Mouse (Mus musculus): Measurements from ENCODE around the gene Polr3gl. TPM values are rescaled to one million over a fixed set of nuclear protein-coding genes. Genes with fewer than 3 reads are reported as not detected.
A peak's percentile ranks its signal among the peaks of the same experiment; 100 is the strongest.

Polr3gl gene
- polyA plus RNA-seq, 1 experiment from 2014 or later = 36.4 TPM

GRCm38 (mm10) chr3:96599411-96599810 lies 5.4 kb upstream of the Polr3gl start:
- Histone ChIP-seq H3K4me2 (ENCODE audit: low read depth, low read length) (no peak overlapping the region), H3K4me3 (ENCODE audit: low read length) (no peak overlapping the region), H3K4me1 (ENCODE audit: control insufficient read depth, insufficient read depth, low read length) (peaks cover 48% of the 10 kb centered on the region), H3K9me3 (replicated peaks; ENCODE audit: control insufficient read depth, low read length) (no peaks in the 10 kb centered on the region), H3K27me3 (ENCODE audit: control insufficient read depth, insufficient read depth, low read length) (peaks cover 2% of the 10 kb centered on the region; the same call in 1 of the 2 replicates), H3K9ac (ENCODE audit: low read length) (no peak overlapping the region), H3K36me3 (ENCODE audit: control insufficient read depth, insufficient read depth) (peaks cover 5% of the 10 kb centered on the region), H3K27ac (ENCODE audit: low read length) (no peak overlapping the region)
- no peak for ATAC-seq (replicated peaks; ENCODE audit: extremely low read depth, insufficient read depth, low FRiP score)
- 80% methylated on average over 3 of the region's 3 CpGs for WGBS

- Histone ChIP-seq H3K36me3 (ENCODE audit: control insufficient read depth, insufficient read depth) (peaks cover 4% of the 10 kb centered on the region), H3K27me3 (ENCODE audit: control insufficient read depth, insufficient read depth, low read length) (peaks cover 2% of the 10 kb centered on the region; the same call in 1 of the 2 replicates), H3K4me3 (ENCODE audit: low read length) (no peak overlapping the region), H3K4me2 (ENCODE audit: low read depth, low read length) (peak overlapping the region; percentile 85), H3K9me3 (replicated peaks; ENCODE audit: control insufficient read depth, low read length) (no peaks in the 10 kb centered on the region), H3K27ac (ENCODE audit: low read length) (0 out of 2 replicates have a peak overlapping the region, but pooled peaks have one; percentile 22), H3K4me1 (ENCODE audit: control insufficient read depth, insufficient read depth, low read length) (peaks cover 46% of the 10 kb centered on the region), H3K9ac (ENCODE audit: low read length) (peak overlapping the region; percentile 81; the same call in 1 of the 2 replicates)
- 70% methylated on average over 8 of the region's 8 CpGs for WGBS
- ATAC-seq (replicated peaks; ENCODE audit: extremely low read depth, insufficient read depth, low FRiP score) = no peak
Measured at GRCm38 (mm10) chr3:96599069-96599393, 5.0 kb upstream of the Polr3gl start.

GRCm38 (mm10) chr3:96598156-96599068 lies 4.4 kb upstream of the Polr3gl start:
- no peak for ATAC-seq (replicated peaks; ENCODE audit: extremely low read depth, insufficient read depth, low FRiP score)
- H3K4me1 ChIP-seq (ENCODE audit: control insufficient read depth, insufficient read depth, low read length) = peaks cover 41% of the 10 kb centered on the region
- peak overlapping the region; percentile 85 for H3K4me2 ChIP-seq (ENCODE audit: low read depth, low read length)

GRCm38 (mm10) chr3:96597435-96597891 lies 3.5 kb upstream of the Polr3gl start:
- H3K27ac ChIP-seq (ENCODE audit: low read length) = peak overlapping the region; percentile 61
- H3K9ac ChIP-seq (ENCODE audit: low read length) = peak overlapping the region; percentile 81
- under 1% methylated on average over 40 of the region's 40 CpGs for WGBS
- H3K4me3 ChIP-seq (ENCODE audit: low read length) = peak overlapping the region; percentile 69
- H3K27me3 ChIP-seq (ENCODE audit: control insufficient read depth, insufficient read depth, low read length) = peaks cover 2% of the 10 kb centered on the region; the same call in 1 of the 2 replicates
- H3K4me2 ChIP-seq (ENCODE audit: low read depth, low read length) = peak overlapping the region; percentile 85
- H3K4me1 ChIP-seq (ENCODE audit: control insufficient read depth, insufficient read depth, low read length) = peaks cover 40% of the 10 kb centered on the region
- no peaks in the 10 kb centered on the region for H3K9me3 ChIP-seq (replicated peaks; ENCODE audit: control insufficient read depth, low read length)
- H3K36me3 ChIP-seq (ENCODE audit: control insufficient read depth, insufficient read depth) = no peaks in the 10 kb centered on the region
- ATAC-seq (replicated peaks; ENCODE audit: extremely low read depth, insufficient read depth, low FRiP score) = no peak

More at GRCm38 (mm10) chr3:96598156-96599068, 4.4 kb upstream of the Polr3gl start:
- H3K36me3 ChIP-seq (ENCODE audit: control insufficient read depth, insufficient read depth) = no peaks in the 10 kb centered on the region
- H3K27ac ChIP-seq (ENCODE audit: low read length) = peak overlapping the region; percentile 61
- peak overlapping the region; percentile 81 for H3K9ac ChIP-seq (ENCODE audit: low read length)
- H3K27me3 ChIP-seq (ENCODE audit: control insufficient read depth, insufficient read depth, low read length) = peaks cover 2% of the 10 kb centered on the region; the same call in 1 of the 2 replicates
- 6% methylated on average over 54 of the region's 54 CpGs for WGBS
- peak overlapping the region; percentile 69 for H3K4me3 ChIP-seq (ENCODE audit: low read length)
- H3K9me3 ChIP-seq (replicated peaks; ENCODE audit: control insufficient read depth, low read length) = no peaks in the 10 kb centered on the region

GRCm38 (mm10) chr3:96596855-96597254 lies 2.9 kb upstream of the Polr3gl start:
- H3K27ac ChIP-seq (ENCODE audit: low read length) = peak overlapping the region; percentile 61
- peaks cover 34% of the 10 kb centered on the region for H3K4me1 ChIP-seq (ENCODE audit: control insufficient read depth, insufficient read depth, low read length)
- H3K36me3 ChIP-seq (ENCODE audit: control insufficient read depth, insufficient read depth) = no peaks in the 10 kb centered on the region
- H3K4me2 ChIP-seq (ENCODE audit: low read depth, low read length) = peak overlapping the region; percentile 85
- H3K27me3 ChIP-seq (ENCODE audit: control insufficient read depth, insufficient read depth, low read length) = peaks cover 2% of the 10 kb centered on the region; the same call in 1 of the 2 replicates
- 1% methylated on average over 9 of the region's 12 CpGs for WGBS
- H3K4me3 ChIP-seq (ENCODE audit: low read length) = peak overlapping the region; percentile 69
- H3K9ac ChIP-seq (ENCODE audit: low read length) = peak overlapping the region; percentile 81
- no peaks in the 10 kb centered on the region for H3K9me3 ChIP-seq (replicated peaks; ENCODE audit: control insufficient read depth, low read length)
- ATAC-seq (replicated peaks; ENCODE audit: extremely low read depth, insufficient read depth, low FRiP score) = no peak

GRCm38 (mm10) chr3:96596228-96596707 lies 2.3 kb upstream of the Polr3gl start, which contains the start of gene Ankrd34a:
Gene Ankrd34a, plus strand, starts transcription at chr3:96596636.
- peaks cover 34% of the 10 kb centered on the region for H3K4me1 ChIP-seq (ENCODE audit: control insufficient read depth, insufficient read depth, low read length)
- no peaks in the 10 kb centered on the region for H3K9me3 ChIP-seq (replicated peaks; ENCODE audit: control insufficient read depth, low read length)
- WGBS = 1% methylated on average over 20 of the region's 23 CpGs
- peak within 1 kb of the TSS; percentile 81 for H3K9ac ChIP-seq (ENCODE audit: low read length)
- peaks cover 2% of the 10 kb centered on the region; the same call in 1 of the 2 replicates for H3K27me3 ChIP-seq (ENCODE audit: control insufficient read depth, insufficient read depth, low read length)
- ATAC-seq (replicated peaks; ENCODE audit: extremely low read depth, insufficient read depth, low FRiP score) = peak; percentile 11; the same call in 1 of the 2 replicates
- no peaks in the 10 kb centered on the region for H3K36me3 ChIP-seq (ENCODE audit: control insufficient read depth, insufficient read depth)
- H3K4me2 ChIP-seq (ENCODE audit: low read depth, low read length) = peak within 1 kb of the TSS; percentile 85
- H3K27ac ChIP-seq (ENCODE audit: low read length) = peak within 1 kb of the TSS; percentile 82
- peak within 1 kb of the TSS; percentile 69 for H3K4me3 ChIP-seq (ENCODE audit: low read length)

GRCm38 (mm10) chr3:96595661-96596060 lies 1.7 kb upstream of the Polr3gl start:
- peaks cover 34% of the 10 kb centered on the region for H3K4me1 ChIP-seq (ENCODE audit: control insufficient read depth, insufficient read depth, low read length)
- peaks cover 2% of the 10 kb centered on the region; the same call in 1 of the 2 replicates for H3K27me3 ChIP-seq (ENCODE audit: control insufficient read depth, insufficient read depth, low read length)
- H3K4me2 ChIP-seq (ENCODE audit: low read depth, low read length) = peak overlapping the region; percentile 85
- ATAC-seq (replicated peaks; ENCODE audit: extremely low read depth, insufficient read depth, low FRiP score) = no peak
- peak overlapping the region; percentile 69 for H3K4me3 ChIP-seq (ENCODE audit: low read length)
- 31% methylated on average over 6 of the region's 6 CpGs for WGBS
- peak overlapping the region; percentile 82 for H3K27ac ChIP-seq (ENCODE audit: low read length)
- H3K9ac ChIP-seq (ENCODE audit: low read length) = peak overlapping the region; percentile 81
- H3K9me3 ChIP-seq (replicated peaks; ENCODE audit: control insufficient read depth, low read length) = no peaks in the 10 kb centered on the region
- H3K36me3 ChIP-seq (ENCODE audit: control insufficient read depth, insufficient read depth) = no peaks in the 10 kb centered on the region

- Histone ChIP-seq H3K36me3 (ENCODE audit: control insufficient read depth, insufficient read depth) (no peaks in the 10 kb centered on the region), H3K9ac (ENCODE audit: low read length) (no peak overlapping the region), H3K4me2 (ENCODE audit: low read depth, low read length) (no peak overlapping the region), H3K27me3 (ENCODE audit: control insufficient read depth, insufficient read depth, low read length) (peaks cover 2% of the 10 kb centered on the region; the same call in 1 of the 2 replicates), H3K4me1 (ENCODE audit: control insufficient read depth, insufficient read depth, low read length) (peaks cover 28% of the 10 kb centered on the region), H3K9me3 (replicated peaks; ENCODE audit: control insufficient read depth, low read length) (no peaks in the 10 kb centered on the region), H3K4me3 (ENCODE audit: low read length) (no peak overlapping the region), H3K27ac (ENCODE audit: low read length) (no peak overlapping the region)
- WGBS = 84% methylated on average over 5 of the region's 5 CpGs
- no peak for ATAC-seq (replicated peaks; ENCODE audit: extremely low read depth, insufficient read depth, low FRiP score)
Measured at GRCm38 (mm10) chr3:96594851-96595250, 870 bp upstream of the Polr3gl start.
